Mouse (Mus musculus) thymus, adult 2 months (tissue): ENCODE results near the gene Chl1.

Source experiments
- CTCF ChIP-seq: fragments of 200-500 bp; IDR thresholded peaks from 2 replicates; pipeline ENCODE4 v1.5.1; 2012; ENCODE audit warnings: mild to moderate bottlenecking, control low read depth, low read length, moderate library complexity, borderline replicate concordance; ENCODE audit not compliant: control insufficient read depth, poor library complexity, insufficient read depth; ENCODE audit errors: extremely low read depth
- POLR2A ChIP-seq: fragments of 200-500 bp; IDR thresholded peaks from 2 replicates; pipeline ENCODE4 v1.6.1; 2012; ENCODE audit warnings: mild to moderate bottlenecking, low read length, control low read depth, moderate library complexity; ENCODE audit not compliant: control insufficient read depth, poor library complexity, insufficient read depth; ENCODE audit errors: extremely low read depth

DNA sequence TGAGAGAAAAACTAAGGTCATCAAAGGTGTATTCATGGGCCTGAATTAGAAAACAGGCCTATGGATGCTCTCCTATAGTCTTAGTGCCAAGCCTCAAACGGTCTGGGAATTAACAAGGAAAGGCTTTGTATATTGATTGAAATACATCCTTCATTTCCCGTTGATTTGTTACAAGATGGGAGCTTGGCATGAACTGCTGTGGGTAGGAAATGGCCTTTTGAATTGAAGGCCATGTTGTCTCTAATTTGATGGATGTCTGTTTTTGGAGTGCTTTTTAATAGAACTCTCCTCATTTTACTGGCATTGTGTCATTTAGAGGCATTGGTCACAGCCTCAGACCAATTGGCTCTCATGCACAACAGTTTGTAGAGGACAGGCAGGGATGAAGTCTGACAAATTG lies 49.0 kb downstream of the Chl1 start:
- no peak for TF ChIP-seq CTCF
- no peak for TF ChIP-seq POLR2A
